Mouse (Mus musculus): ENCODE measurements around the gene 4930550C14Rik. TPM values are rescaled to one million over a fixed set of nuclear protein-coding genes. Genes with fewer than 3 reads are reported as not detected.
A peak's percentile ranks its signal among the peaks of the same experiment; 100 is the strongest.

4930550C14Rik gene
- total RNA-seq (2014; fragmentation: Nextera tagmentation) (not detected in 2 replicates), total RNA-seq (2017) (0.38 and 0.84 TPM in 2 replicates)

GRCm38 (mm10) chr9:53402291-53402711 is at the start of gene 4930550C14Rik:
Gene 4930550C14Rik, plus strand, starts transcription at chr9:53402325.
- 0 out of 2 replicates have a peak, but pooled peaks have one; percentile 22 for ATAC-seq (replicated peaks; ENCODE audit: low FRiP score, low TSS enrichment, poor library complexity, severe bottlenecking)

GRCm38 (mm10) chr9:53353161-53353560 is 49.0 kb upstream of the 4930550C14Rik start:
- no peak for ATAC-seq (replicated peaks; ENCODE audit: low FRiP score, low TSS enrichment, poor library complexity, severe bottlenecking)

DNA sequence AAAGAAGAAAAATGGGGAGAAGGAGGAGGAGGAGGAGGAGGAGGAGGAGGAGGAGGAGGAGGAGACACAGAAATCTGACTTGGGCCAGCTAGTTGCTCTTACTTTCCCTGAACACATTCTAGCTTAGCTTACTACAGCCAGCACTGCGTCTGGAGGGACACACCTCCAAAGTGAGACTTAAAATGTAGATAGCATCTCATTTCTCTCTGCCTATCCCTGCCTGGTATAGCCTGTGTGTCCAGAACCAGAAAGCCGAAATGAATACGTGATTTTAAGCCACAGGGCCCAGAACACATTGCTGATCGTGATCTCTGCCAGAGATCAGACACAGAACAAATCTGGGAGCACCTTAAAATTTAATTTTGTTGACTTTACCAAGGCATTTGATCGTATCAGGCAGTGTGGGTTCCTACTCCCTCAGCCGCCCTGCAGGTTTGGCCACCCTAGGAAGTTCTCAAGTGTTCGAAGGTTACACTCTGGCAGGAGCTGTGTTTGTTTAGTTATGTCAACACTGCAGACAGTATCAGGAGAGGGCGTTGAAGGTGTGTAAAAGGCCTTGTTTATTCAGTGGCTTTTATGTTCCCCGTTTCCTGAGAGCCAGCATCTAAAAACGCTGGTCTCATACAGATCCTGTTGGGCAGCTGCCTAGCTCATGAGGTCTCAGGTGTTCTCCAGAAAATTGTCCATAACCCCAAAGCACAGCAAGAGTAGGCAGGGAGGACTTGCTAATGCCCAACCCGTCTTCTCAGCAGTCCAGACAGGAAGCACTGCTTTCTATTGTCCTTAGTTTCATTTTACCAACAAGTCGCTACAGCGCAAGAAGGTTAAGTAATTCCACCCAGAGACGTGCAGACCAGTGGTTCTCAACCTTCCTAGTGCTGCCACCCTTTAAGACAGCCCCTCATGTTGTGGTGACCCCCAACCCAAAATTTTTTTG is 45.6 kb upstream of the 4930550C14Rik start:
- peak; percentile 52 for ATAC-seq (replicated peaks; ENCODE audit: low FRiP score, low TSS enrichment, poor library complexity, severe bottlenecking)

DNA sequence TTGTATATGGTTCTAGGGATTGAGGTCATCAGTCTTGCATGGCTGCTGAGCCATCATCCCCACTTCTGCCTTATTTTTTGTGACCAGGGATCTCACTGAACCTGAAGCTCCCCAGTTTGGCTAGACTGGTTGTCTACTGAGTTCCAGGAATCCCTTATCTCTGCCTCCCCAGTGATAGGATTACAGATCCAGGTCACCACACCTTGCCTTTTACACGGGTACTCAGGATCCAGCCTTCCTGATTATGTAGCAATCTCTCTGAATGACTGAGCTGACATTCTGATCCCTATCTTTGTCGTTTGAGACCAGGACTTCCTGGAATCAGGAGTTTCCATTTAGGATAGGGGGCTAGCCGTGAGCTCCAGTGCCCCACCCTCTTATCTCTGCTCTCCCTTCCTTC is 30.8 kb upstream of the 4930550C14Rik start:
- ATAC-seq (replicated peaks; ENCODE audit: low FRiP score, low TSS enrichment, poor library complexity, severe bottlenecking), result no peak

GRCm38 (mm10) chr9:53375907-53376306 is 26.2 kb upstream of the 4930550C14Rik start:
- ATAC-seq (replicated peaks; ENCODE audit: low FRiP score, low TSS enrichment, poor library complexity, severe bottlenecking), result no peak

- ATAC-seq (replicated peaks; ENCODE audit: low FRiP score, low TSS enrichment, poor library complexity, severe bottlenecking), result peak; percentile 57; the same call in 1 of the 2 replicates
Measured at GRCm38 (mm10) chr9:53376820-53377219, 25.3 kb upstream of the 4930550C14Rik start.

GRCm38 (mm10) chr9:53377597-53377996 is 24.5 kb upstream of the 4930550C14Rik start:
- ATAC-seq (replicated peaks; ENCODE audit: low FRiP score, low TSS enrichment, poor library complexity, severe bottlenecking), result no peak

GRCm38 (mm10) chr9:53378171-53378570 is 24.0 kb upstream of the 4930550C14Rik start:
- ATAC-seq (replicated peaks; ENCODE audit: low FRiP score, low TSS enrichment, poor library complexity, severe bottlenecking), result no peak

DNA sequence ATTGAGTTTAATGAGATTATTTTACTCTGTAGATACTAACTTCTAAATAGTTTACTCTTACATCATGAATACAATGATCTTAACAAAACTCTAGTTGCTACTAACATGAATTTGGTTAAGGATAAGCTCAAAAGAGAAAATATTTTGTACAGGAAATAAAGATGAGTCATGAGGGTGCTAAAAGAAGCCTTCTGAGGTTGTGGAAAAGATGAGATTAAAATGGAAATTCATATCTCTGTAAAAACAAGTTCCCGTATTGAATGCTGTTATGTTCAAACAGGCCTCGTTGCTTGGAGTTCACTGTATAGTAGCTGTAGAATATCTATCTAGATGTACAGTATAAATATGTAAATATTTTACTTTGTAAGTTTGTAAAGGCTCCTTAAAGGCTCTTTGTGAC is 21.5 kb upstream of the 4930550C14Rik start:
- no peak for ATAC-seq (replicated peaks; ENCODE audit: low FRiP score, low TSS enrichment, poor library complexity, severe bottlenecking)

DNA sequence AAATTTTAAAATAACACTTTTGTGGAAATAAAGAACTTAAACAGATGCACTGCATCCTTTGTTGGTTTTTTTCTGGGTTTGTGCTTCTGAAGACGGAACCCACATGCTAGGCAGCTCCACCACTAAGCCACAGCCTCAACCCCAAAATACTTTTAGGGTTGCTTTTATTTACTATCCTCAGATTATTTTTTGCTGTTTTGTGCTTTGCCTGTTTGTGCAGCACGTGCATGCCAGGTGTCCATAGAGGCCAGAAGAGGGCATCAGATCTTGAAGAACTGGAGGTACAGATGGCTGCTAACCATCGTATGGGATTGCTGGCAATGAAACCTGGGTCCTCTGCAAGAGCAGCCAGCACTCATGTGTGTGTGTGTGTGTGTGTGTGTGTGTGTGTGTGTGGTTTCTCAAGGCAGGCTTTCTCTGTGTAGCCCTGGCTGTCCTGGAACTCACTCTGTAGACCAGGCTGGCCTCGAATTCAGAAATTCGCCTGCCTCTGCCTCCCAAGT is 21.0 kb upstream of the 4930550C14Rik start:
- no peak for ATAC-seq (replicated peaks; ENCODE audit: low FRiP score, low TSS enrichment, poor library complexity, severe bottlenecking)

GRCm38 (mm10) chr9:53383951-53384866 is 17.9 kb upstream of the 4930550C14Rik start, which contains the start of gene Kdelc2:
Gene Kdelc2, plus strand, starts transcription at chr9:53384025.
- peak; percentile 68 for ATAC-seq (replicated peaks; ENCODE audit: low FRiP score, low TSS enrichment, poor library complexity, severe bottlenecking)

- peak; percentile 18; the same call in 1 of the 2 replicates for ATAC-seq (replicated peaks; ENCODE audit: low FRiP score, low TSS enrichment, poor library complexity, severe bottlenecking)
Measured at GRCm38 (mm10) chr9:53384873-53385272, 17.3 kb upstream of the 4930550C14Rik start.

DNA sequence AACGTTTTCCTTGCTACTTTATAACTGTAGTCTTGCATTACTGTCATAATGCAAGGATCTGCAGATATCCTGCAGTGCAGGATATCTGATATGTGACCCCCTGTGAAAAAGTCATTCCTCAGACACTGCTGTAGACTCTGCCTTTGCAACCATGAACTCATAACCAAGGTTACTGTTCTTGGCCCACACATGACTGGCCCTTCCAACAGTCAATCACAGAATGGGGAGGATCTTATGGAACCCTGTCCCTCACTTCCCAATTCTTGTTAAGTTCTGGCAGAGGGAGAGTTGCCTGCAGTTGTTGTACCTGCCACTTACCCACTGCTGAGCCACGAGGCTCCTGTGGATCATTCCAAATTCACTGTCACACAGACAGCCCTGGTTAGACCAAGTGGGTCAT is 14.7 kb upstream of the 4930550C14Rik start:
- ATAC-seq (replicated peaks; ENCODE audit: low FRiP score, low TSS enrichment, poor library complexity, severe bottlenecking), result no peak

DNA sequence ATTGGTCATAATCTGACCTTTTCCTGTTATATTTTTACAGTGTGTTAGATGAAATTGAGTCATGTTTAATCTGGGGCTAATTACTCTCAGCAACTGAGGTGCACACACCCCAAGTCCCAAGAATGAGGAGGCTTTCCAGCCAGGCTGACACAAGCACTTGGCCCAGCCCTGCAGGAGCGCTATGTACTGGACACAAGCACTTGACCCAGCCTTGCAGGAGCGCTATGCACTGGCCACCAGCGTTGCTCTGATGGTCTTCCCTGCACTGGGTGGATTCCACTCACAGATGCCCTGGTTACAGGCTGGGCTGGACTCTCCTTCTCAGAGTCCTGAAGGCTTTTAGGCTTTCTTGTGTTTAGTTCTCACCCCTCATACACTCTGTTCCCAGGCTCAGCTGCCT is 13.0 kb upstream of the 4930550C14Rik start:
- ATAC-seq (replicated peaks; ENCODE audit: low FRiP score, low TSS enrichment, poor library complexity, severe bottlenecking), result no peak

GRCm38 (mm10) chr9:53390136-53390535 is 12.0 kb upstream of the 4930550C14Rik start:
- no peak for ATAC-seq (replicated peaks; ENCODE audit: low FRiP score, low TSS enrichment, poor library complexity, severe bottlenecking)

DNA sequence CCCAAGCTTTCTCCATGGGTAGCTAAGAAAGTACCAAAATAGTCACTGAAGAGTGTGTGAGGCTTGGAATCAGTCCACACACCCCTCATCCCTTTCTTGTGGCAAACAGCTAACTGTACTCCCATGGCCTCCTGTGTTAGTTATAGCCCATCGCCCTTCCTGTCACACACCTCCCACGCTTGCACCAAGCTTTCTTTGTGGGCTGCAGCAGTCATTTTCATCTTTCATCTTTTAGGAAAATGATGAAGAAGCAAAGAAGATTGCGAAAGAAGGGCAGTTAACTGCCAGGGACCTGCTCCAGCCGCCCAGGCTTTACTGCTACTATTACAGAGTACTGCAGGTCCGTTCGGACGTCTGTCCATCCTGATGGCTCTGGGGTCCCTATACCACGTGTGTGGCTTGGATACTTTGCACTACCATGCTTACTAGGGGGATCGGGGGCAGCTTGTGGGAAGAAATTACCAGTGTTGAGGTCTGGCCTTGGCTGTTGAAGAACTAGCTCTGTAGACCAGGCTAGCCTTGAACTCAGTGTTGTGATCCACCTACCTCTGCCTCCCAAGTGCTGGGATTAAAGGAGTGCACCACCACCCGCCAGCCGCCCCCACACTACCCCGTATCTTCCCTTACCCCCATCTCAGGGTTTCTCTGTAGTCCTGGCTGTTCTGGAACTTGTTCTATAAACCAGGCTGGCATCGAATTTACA is 4.3 kb upstream of the 4930550C14Rik start:
- ATAC-seq (replicated peaks; ENCODE audit: low FRiP score, low TSS enrichment, poor library complexity, severe bottlenecking), result no peak

DNA sequence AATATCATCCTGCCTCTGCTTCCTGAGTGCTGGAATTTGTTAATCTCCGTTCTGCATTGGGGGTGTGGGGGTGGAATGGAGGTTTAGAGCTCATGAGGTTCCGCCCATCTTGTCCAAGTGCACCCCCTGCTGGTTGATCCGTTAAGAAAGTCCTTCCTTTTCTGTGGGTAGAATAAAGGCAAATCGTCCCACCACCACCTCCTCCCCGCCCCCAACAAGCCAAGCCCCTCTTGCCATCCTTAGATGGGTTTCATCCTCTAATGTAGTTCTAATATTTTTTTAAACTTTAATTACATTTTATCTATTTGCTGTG is 3.8 kb upstream of the 4930550C14Rik start:
- peak; percentile 81 for ATAC-seq (replicated peaks; ENCODE audit: low FRiP score, low TSS enrichment, poor library complexity, severe bottlenecking)

DNA sequence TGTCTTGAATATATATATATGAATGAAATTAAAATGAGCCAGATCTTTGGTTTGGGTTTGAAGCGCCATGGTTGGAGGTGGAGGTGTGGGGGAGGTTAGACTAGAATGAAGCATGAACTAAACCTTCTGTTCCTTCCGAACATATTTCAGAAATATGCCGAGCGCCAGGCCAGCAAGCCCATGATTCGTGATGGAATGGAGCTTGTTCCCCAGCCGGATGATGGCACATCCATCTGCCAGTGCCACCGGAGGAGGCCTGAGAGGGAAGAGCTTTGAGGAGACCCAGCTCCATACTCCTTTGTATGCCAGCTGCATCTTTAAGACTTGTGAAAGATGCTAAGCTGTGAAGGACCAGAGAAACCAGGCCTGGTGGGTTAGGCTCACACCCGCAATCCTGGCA is 2.6 kb upstream of the 4930550C14Rik start:
- no peak for ATAC-seq (replicated peaks; ENCODE audit: low FRiP score, low TSS enrichment, poor library complexity, severe bottlenecking)

- ATAC-seq (replicated peaks; ENCODE audit: low FRiP score, low TSS enrichment, poor library complexity, severe bottlenecking), result no peak
Measured at GRCm38 (mm10) chr9:53400696-53401095, 1.4 kb upstream of the 4930550C14Rik start.

Data from megakaryocyte-erythroid progenitor cell, adult 5-6 weeks (primary cell).